Mouse (Mus musculus): ENCODE results near the gene Noxa1. TPM values are rescaled to one million over a fixed set of nuclear protein-coding genes. Genes with fewer than 3 reads are reported as not detected.

Gene Noxa1
- polyA plus RNA-seq, 1 experiment from 2014 or later, result 1.7 TPM

Small RNA genes lying within 50 kb of the gene (microRNA-seq; reads per million reads assigned to microRNA genes)
- gene Gm24328, result not detected
- gene Mir7664, result not detected

Other genes with a start within 250 kb of the Noxa1 start
- 73.6 and 77.3 TPM in 2 replicates for gene Ehmt1, start 175.5 kb downstream of the Noxa1 start, polyA plus RNA-seq (2015; fragmentation: Nextera tagmentation; extraction: Ambion mirVana)
- 141 and 156 TPM in 2 replicates for gene Arrdc1, start 159.9 kb downstream of the Noxa1 start, polyA plus RNA-seq (2015; fragmentation: Nextera tagmentation; extraction: Ambion mirVana)
- 2.1 and 4.2 TPM in 2 replicates for gene Zmynd19, start 145.4 kb downstream of the Noxa1 start, polyA plus RNA-seq (2015; fragmentation: Nextera tagmentation; extraction: Ambion mirVana)
- 22.3 TPM in 2 replicates for gene Dph7, start 132.7 kb downstream of the Noxa1 start, polyA plus RNA-seq (2015; fragmentation: Nextera tagmentation; extraction: Ambion mirVana)
- 97.7 and 102 TPM in 2 replicates for gene Mrpl41, start 120.1 kb downstream of the Noxa1 start, polyA plus RNA-seq (2015; fragmentation: Nextera tagmentation; extraction: Ambion mirVana)
- 6.6 and 7.7 TPM in 2 replicates for gene Pnpla7, start 119.1 kb downstream of the Noxa1 start, polyA plus RNA-seq (2015; fragmentation: Nextera tagmentation; extraction: Ambion mirVana)
- 71.7 and 72.3 TPM in 2 replicates for gene Nsmf, start 40.8 kb downstream of the Noxa1 start, polyA plus RNA-seq (2015; fragmentation: Nextera tagmentation; extraction: Ambion mirVana)
- gene Entpd8, start 14.8 kb downstream of the Noxa1 start, polyA plus RNA-seq (2015; fragmentation: Nextera tagmentation; extraction: Ambion mirVana), result 0.64 and 0.74 TPM in 2 replicates
- gene Nrarp, start 85.6 kb upstream of the Noxa1 start, polyA plus RNA-seq (2015; fragmentation: Nextera tagmentation; extraction: Ambion mirVana), result 9.8 and 10.0 TPM in 2 replicates
- 10.0 and 12.5 TPM in 2 replicates for gene Tor4a, start 101.7 kb upstream of the Noxa1 start, polyA plus RNA-seq (2015; fragmentation: Nextera tagmentation; extraction: Ambion mirVana)
- 112 and 113 TPM in 2 replicates for gene Nelfb, start 116.3 kb upstream of the Noxa1 start, polyA plus RNA-seq (2015; fragmentation: Nextera tagmentation; extraction: Ambion mirVana)
- gene Stpg3, start 119.5 kb upstream of the Noxa1 start, polyA plus RNA-seq (2015; fragmentation: Nextera tagmentation; extraction: Ambion mirVana), result 0.15 TPM in 1 of 2 replicates, not detected in the other
- gene Fam166a, start 123.6 kb upstream of the Noxa1 start, polyA plus RNA-seq (2015; fragmentation: Nextera tagmentation; extraction: Ambion mirVana), result 0.68 TPM in 1 of 2 replicates, not detected in the other
- gene Tubb4b, start 129.6 kb upstream of the Noxa1 start, polyA plus RNA-seq (2015; fragmentation: Nextera tagmentation; extraction: Ambion mirVana), result 677 and 731 TPM in 2 replicates
- not detected in 2 replicates for gene Slc34a3, start 139.2 kb upstream of the Noxa1 start, polyA plus RNA-seq (2015; fragmentation: Nextera tagmentation; extraction: Ambion mirVana)
- gene Rnf224, start 141.6 kb upstream of the Noxa1 start, polyA plus RNA-seq (2015; fragmentation: Nextera tagmentation; extraction: Ambion mirVana), result not detected in 2 replicates
- 8.3 and 9.1 TPM in 2 replicates for gene Rnf208, start 147.1 kb upstream of the Noxa1 start, polyA plus RNA-seq (2015; fragmentation: Nextera tagmentation; extraction: Ambion mirVana)
- 0.67 TPM in 1 of 2 replicates, not detected in the other for gene Cysrt1, start 147.3 kb upstream of the Noxa1 start, polyA plus RNA-seq (2015; fragmentation: Nextera tagmentation; extraction: Ambion mirVana)
- gene AL732309.1, start 151.7 kb upstream of the Noxa1 start, polyA plus RNA-seq (2015; fragmentation: Nextera tagmentation; extraction: Ambion mirVana), result 4.5 and 5.9 TPM in 2 replicates
- 20.3 and 22.0 TPM in 2 replicates for gene Tmem203, start 160.3 kb upstream of the Noxa1 start, polyA plus RNA-seq (2015; fragmentation: Nextera tagmentation; extraction: Ambion mirVana)
- gene Tprn, start 167.5 kb upstream of the Noxa1 start, polyA plus RNA-seq (2015; fragmentation: Nextera tagmentation; extraction: Ambion mirVana), result 6.4 and 6.5 TPM in 2 replicates
- gene Ssna1, start 177.3 kb upstream of the Noxa1 start, polyA plus RNA-seq (2015; fragmentation: Nextera tagmentation; extraction: Ambion mirVana), result 219 and 232 TPM in 2 replicates
- 136 and 137 TPM in 2 replicates for gene Anapc2, start 177.3 kb upstream of the Noxa1 start, polyA plus RNA-seq (2015; fragmentation: Nextera tagmentation; extraction: Ambion mirVana)
- not detected in 2 replicates for gene Tmem210, start 193.0 kb upstream of the Noxa1 start, polyA plus RNA-seq (2015; fragmentation: Nextera tagmentation; extraction: Ambion mirVana)
- 6.7 and 9.4 TPM in 2 replicates for gene Lrrc26, start 194.8 kb upstream of the Noxa1 start, polyA plus RNA-seq (2015; fragmentation: Nextera tagmentation; extraction: Ambion mirVana)
- gene Grin1, start 224.0 kb upstream of the Noxa1 start, polyA plus RNA-seq (2015; fragmentation: Nextera tagmentation; extraction: Ambion mirVana), result 0.44 and 0.84 TPM in 2 replicates
- 47.8 and 57.4 TPM in 2 replicates for gene Man1b1, start 237.2 kb upstream of the Noxa1 start, polyA plus RNA-seq (2015; fragmentation: Nextera tagmentation; extraction: Ambion mirVana)